Mouse (Mus musculus): ENCODE measurements around the gene Map3k3.

The Map3k3 gene

GRCm38 (mm10) chr11:106083708-106084701, at the start of gene Map3k3:
Map3k3 (plus strand) TSS chr11:106084613.
- DNase-seq (ENCODE audit: low read depth, low spot score), result peak; percentile 99

- no peak for DNase-seq (ENCODE audit: low read depth, low spot score)
Measured at GRCm38 (mm10) chr11:106034986-106035385, 49.4 kb upstream of the Map3k3 start.

GRCm38 (mm10) chr11:106036548-106037417, 47.6 kb upstream of the Map3k3 start, which contains the start of gene Dcaf7:
Dcaf7 (plus strand) TSS chr11:106036872.
- peak; percentile 98 for DNase-seq (ENCODE audit: low read depth, low spot score)

GRCm38 (mm10) chr11:106037418-106037751, 47.0 kb upstream of the Map3k3 start:
- DNase-seq (ENCODE audit: low read depth, low spot score), result peak; percentile 50

- no peak for DNase-seq (ENCODE audit: low read depth, low spot score)
Measured at GRCm38 (mm10) chr11:106044349-106044748, 40.1 kb upstream of the Map3k3 start.

GRCm38 (mm10) chr11:106045256-106045655, 39.2 kb upstream of the Map3k3 start:
- DNase-seq (ENCODE audit: low read depth, low spot score), result no peak

- DNase-seq (ENCODE audit: low read depth, low spot score), result no peak
Measured at GRCm38 (mm10) chr11:106045780-106046179, 38.6 kb upstream of the Map3k3 start.

GRCm38 (mm10) chr11:106046584-106046983, 37.8 kb upstream of the Map3k3 start:
- DNase-seq (ENCODE audit: low read depth, low spot score), result no peak

- no peak for DNase-seq (ENCODE audit: low read depth, low spot score)
Measured at GRCm38 (mm10) chr11:106053921-106054320, 30.5 kb upstream of the Map3k3 start.

- DNase-seq (ENCODE audit: low read depth, low spot score), result no peak
Measured at GRCm38 (mm10) chr11:106054600-106054999, 29.8 kb upstream of the Map3k3 start.

- DNase-seq (ENCODE audit: low read depth, low spot score), result no peak
Measured at GRCm38 (mm10) chr11:106055341-106055740, 29.1 kb upstream of the Map3k3 start.

- DNase-seq (ENCODE audit: low read depth, low spot score), result no peak
Measured at GRCm38 (mm10) chr11:106056819-106057491, 27.5 kb upstream of the Map3k3 start.

GRCm38 (mm10) chr11:106058020-106058419, 26.4 kb upstream of the Map3k3 start:
- no peak for DNase-seq (ENCODE audit: low read depth, low spot score)

- no peak for DNase-seq (ENCODE audit: low read depth, low spot score)
Measured at GRCm38 (mm10) chr11:106060549-106060948, 23.9 kb upstream of the Map3k3 start.

- DNase-seq (ENCODE audit: low read depth, low spot score), result no peak
Measured at GRCm38 (mm10) chr11:106061311-106061710, 23.1 kb upstream of the Map3k3 start.

GRCm38 (mm10) chr11:106063756-106064155, 20.7 kb upstream of the Map3k3 start:
- no peak for DNase-seq (ENCODE audit: low read depth, low spot score)

- no peak for DNase-seq (ENCODE audit: low read depth, low spot score)
Measured at GRCm38 (mm10) chr11:106065073-106065922, 19.1 kb upstream of the Map3k3 start.

- peak; percentile 86 for DNase-seq (ENCODE audit: low read depth, low spot score)
Measured at GRCm38 (mm10) chr11:106065923-106066571, 18.4 kb upstream of the Map3k3 start, which contains the start of gene Taco1. Taco1 (plus strand) TSS chr11:106066061.

- DNase-seq (ENCODE audit: low read depth, low spot score), result peak; percentile 19
Measured at GRCm38 (mm10) chr11:106066616-106067015, 17.8 kb upstream of the Map3k3 start.

- DNase-seq (ENCODE audit: low read depth, low spot score), result no peak
Measured at GRCm38 (mm10) chr11:106073774-106074173, 10.6 kb upstream of the Map3k3 start.
